Mouse (Mus musculus): Measurements from ENCODE around the gene Mrps24.

GRCm38 (mm10) chr11:5742106-5742505 is 26.6 kb upstream of the Mrps24 start:
- TF ChIP-seq POLR2A (IDR thresholded peaks at IDR 0.05; ENCODE audit: low read depth, low read length) (no peak), CTCF (conservative IDR thresholded peaks at IDR 0.05; ENCODE audit: insufficient read depth, insufficient read length, low read depth, low read length) (peak; percentile 37)

All from kidney, adult 2 months (tissue).